Mouse (Mus musculus): Measurements from ENCODE around the gene C130050O18Rik.

Gene C130050O18Rik

GRCm38 (mm10) chr5:139459938-139460337, 54.9 kb downstream of the C130050O18Rik start:
- DNase-seq (ENCODE audit: low spot score in 2 of 2) = no peak

DNA sequence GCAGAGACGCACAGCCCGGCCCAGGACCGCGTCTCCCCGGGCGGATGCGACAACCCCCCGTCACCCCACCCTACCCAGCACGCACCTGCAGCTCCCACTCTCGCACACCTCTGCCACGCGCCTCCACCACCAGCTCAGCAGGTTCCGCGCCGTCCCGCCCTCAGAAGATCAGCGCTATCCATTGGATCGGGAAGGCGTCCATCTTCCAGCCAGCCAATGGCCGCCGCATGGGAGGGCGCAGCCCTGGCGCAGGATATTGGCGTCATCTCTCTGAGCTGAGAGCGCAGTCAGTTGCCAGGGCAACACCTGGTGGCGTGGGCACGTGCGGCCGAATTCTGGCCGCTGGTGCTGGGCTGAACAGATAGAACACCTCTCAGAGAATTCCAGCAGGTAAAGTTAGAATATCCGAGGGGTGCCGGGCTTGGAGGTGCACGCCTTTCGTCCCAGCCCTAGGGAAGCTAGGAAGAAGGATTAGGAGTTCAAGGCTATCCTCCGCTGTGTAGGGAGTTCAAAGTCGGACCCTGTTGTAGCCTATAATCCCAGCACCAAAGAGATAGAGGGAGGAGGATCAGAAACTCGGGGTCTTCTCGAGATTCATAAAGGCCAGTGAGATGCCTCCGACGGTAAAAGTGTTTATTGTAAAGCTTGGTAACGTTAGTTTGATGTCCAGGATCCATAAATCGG, 55.4 kb downstream of the C130050O18Rik start, which contains the start of gene 3110082I17Rik:
Gene 3110082I17Rik (minus strand): TSS at position 144 of the 684 bp plus-strand sequence.
- peak; percentile 97 to 98 for DNase-seq (ENCODE audit: low spot score in 2 of 2)

DNA sequence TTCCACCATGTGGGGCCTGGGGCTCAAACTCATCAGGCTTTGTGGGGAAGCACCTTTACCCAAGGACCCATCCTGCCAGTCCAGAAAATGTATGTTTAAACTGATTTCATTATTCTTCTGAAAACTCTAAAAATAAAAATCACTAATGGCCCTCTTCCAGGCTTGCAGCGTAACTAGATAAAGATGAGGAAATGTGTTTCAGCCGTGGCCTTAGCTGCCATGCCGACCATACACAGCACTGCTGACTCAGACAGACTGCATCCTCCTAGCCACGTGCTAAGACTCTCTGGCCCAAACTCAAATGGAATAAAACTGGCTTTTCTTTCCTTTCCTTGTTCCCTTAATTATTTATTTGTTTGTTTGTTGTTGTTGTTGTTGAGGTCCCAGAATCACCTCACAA, 59.8 kb downstream of the C130050O18Rik start:
- DNase-seq (ENCODE audit: low spot score in 2 of 2) = no peak

Measured in right cerebral cortex, postnatal 36 days (tissue).